Mouse (Mus musculus): ENCODE data around the gene Tmem79.

- TF ChIP-seq CTCF (IDR thresholded peaks at IDR 0.05; ENCODE audit: low read depth, low read length) (no peak), POLR2A (IDR thresholded peaks at IDR 0.05; ENCODE audit: borderline replicate concordance, low read depth, low read length) (no peak)
These were observed 23.6 kb upstream of the Tmem79 start for GRCm38 (mm10) chr3:88359584-88359983.

Measured in bone marrow macrophage, adult 2 months (primary cell).